Mouse (Mus musculus) skeletal muscle tissue, adult 2 months (tissue): ENCODE measurements around the gene 4933428G20Rik.
A peak's percentile ranks its signal among the peaks of the same experiment; 100 is the strongest.

Experiments
- DNase-seq: peaks from one replicate; pipeline ENCODE4 v3.0.0-alpha.2; 2012; ENCODE audit warnings: low read depth, low spot score

Gene 4933428G20Rik

DNA sequence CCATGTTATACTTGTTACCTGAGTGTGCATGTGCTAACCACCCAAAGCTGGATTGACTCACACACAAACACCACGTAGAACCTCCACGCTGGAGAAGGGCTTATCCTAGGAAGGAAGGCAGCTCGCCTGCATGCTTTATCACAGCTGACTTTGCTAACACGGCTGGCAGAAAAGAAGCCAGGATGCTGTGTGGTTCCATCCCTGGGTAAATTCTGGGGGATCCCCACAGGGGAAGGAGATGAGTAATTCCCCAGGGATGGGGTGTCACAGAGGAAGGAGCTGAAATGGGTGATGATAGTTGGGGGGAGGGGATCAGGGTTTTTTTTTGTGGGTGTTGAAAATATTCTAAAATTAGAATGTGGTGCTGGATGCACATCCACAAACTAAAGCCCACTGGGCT, 5.6 kb upstream of the 4933428G20Rik start:
- no peak for DNase-seq

DNA sequence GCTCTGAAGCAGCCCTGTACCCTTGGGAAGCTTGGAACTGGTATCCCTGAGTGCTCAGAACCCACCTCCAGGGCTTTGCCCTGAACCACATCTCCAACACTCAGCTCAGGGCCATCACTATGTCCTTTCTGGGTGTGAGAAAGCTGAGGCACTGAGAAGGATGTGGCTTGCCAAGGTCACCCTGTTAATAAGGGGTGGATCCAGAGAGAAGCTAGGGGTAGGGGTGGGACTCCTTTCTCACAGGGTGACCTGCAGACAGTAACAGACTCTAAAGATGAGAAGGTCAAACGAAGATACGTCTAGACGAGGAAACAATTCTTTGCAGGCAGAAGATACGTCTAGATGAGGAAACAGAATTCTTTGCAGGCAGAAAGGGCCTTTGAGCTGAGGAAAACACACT, 2.7 kb upstream of the 4933428G20Rik start:
- no peak for DNase-seq

DNA sequence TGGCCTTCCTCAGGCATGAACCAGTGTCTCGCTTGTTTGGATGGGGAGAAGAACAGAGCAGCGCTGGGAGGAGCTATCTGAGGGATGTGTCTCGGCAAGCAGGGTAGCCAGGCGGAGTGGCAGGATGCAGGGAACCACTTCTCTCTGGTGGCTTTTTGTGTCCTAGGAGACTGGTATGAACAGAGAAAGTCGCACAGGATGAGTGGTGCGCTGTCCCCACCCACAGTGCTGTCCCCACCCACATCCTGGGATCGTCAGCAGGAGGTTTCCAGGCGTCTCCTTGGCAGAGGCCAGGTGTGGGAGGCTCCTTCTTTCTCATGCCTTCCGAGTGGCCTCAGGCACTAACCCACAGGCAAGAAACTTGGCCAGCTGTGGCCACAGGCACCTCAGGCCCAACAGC, 2.2 kb upstream of the 4933428G20Rik start:
- DNase-seq, result no peak

DNA sequence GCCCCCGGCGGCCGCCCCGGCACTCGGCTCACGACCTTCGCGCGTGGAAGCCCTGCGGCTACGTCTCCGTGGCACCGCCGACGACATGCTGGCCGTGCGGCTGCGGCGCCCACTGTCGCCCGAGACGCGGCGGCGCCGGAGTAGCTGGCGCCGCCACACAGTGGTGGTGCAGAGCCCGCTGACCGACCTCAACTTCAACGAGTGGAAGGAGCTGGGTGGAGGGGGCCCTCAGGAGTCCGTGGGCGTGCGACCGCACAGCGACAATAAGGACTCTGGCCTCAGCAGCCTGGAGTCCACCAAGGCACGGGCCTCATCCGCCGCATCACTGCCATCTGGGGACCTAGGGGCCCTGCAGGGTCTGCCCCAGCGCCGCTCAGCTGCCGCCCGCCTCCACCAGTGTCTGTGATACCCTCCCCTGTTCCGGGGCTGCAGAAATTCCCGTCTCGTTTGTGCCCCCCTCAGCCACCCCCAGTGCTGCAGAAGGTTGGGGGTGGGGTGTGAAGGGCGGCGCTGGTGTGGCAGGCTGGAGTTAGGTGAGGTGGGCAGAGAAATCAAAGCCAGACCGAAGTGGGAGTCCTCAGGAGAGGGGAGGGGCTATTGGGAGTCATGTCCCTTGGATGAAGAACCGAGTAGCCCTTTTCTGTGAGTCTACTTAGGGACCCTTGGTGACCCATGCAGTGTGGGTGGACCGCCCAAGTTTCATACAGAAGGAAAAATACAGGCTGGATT, 744 bp upstream of the 4933428G20Rik start:
- no peak for DNase-seq

DNA sequence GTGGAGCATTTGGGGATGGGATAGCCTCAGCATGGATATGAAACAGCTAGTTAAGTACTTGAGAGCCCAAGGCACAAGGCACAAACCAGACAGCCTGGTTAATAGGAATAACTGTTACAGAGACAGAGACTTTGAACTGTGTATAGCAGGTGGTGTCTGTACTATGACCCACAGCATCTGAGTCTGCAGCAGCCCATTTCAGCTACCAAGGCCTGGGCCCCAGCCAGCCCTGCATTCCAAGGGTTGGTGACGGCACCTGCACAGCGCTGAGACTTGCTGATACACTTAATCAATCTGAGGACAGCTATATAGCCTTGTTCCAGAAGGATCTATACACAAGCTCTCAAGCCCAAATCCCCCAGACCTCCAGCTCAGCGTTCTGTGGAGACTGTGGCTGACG, 2.6 kb downstream of the 4933428G20Rik start:
- no peak for DNase-seq

DNA sequence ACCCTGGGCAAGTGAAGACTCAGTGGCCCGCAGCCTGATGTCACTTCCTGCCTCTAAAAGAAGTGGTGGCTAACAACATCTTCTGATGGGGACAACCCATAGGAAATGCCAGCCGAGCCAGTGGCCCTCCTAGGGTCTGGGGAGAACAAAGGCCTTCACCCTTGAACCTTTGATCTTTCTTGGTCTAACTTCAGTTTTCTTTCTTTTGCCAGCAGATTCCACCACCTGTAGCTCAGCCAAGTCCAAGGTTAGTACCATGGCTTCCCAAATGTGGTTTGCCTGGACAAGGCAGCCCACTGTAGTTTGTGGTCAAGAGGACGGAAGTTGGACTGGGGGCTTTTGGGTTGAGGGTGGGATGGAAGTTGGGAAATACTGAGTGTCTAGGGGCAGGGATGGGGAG, 7.3 kb downstream of the 4933428G20Rik start:
- DNase-seq, result no peak

DNA sequence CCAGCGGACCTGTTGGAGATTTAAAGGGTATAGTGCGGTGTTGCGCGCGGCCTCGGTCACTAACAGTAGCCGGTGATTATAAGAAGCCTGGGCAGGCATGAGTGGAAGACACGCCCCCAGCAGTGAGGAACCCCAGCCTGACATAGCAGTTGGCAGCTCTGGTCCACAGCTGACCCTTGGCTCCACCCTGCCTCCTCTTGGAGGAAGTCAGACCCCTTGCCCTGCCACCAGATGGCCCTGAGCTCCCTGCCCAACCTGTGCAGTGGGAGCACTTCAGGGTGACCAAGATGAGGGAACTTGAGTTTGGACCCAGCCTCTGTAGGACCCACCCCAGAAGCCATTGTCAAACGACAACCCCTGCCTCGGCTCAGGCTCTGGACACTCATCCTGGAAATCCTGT, 8.5 kb downstream of the 4933428G20Rik start:
- no peak for DNase-seq

DNA sequence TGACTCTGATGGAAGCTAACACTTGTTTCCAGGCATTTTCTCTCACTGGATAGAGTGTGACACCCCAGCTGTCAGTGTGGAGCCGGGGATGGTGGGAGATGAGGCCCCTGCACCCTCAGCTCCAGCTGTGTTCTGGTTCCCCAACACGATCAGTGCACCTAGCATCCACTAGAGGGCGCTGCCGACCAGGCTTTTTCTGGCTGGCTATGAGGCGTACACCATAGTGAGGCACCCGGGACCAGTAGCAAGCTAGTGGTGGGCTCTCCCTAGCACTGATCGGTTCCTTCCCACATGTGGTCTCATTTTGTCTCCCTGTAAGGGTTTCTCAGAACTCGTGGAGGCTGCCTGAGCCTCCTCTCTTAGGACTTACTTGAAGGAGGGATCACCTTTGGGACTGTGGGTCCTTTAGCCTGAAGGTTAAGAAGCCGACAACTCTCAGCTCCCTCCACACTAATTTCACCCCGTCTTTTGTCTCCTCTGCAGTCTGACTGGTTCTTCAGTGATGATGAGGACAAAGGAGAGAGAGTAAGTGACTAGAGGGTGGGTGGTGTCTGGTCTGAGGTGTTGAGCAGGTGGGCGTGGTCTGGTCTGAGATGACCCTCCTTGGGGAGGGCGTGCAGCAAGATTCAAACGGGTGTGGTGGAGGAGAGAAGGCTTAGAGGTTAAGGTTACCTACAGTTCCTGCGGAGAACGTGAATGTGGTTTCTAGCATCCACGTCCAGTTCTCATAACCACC, 10.4 kb downstream of the 4933428G20Rik start:
- peak; percentile 40 for DNase-seq

DNA sequence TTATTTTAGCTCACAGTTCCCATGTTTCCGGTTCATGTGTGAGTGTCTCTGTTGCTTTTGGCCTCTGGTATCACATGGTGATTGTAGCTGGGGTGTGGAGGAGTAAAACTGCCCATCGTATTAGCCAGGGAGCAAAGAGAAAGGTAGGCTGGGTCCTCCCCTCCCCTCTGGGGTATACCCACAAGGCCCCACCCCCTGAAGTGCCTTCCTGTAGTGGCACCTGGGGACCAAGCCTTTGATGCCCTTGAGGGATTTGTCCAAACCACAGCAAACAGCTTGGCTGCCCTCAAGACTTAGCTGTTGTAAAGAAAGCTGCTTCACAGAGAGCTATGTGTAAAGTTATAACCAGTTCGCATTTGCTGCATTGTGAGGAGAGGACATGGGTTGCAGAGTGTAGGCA, 12.5 kb downstream of the 4933428G20Rik start:
- DNase-seq, result no peak

DNA sequence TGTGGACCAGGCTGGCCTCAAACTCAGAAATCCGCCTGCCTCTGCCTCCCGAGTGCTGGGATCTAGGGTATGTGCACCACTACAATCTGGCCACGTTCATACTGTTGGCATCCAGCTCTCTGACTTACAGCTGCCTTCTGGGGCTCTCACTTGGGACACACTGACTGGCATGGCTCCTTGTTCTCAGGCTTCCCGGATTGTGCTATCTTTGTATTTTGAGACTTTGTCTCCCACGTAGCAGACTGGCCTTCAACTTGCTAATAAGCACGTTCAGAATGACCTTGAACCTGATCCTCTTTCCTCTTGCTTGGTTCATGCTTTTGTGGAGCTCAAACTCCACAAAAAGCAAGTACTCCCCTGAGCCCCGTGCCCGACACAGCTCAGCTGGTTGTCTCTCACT, 14.5 kb downstream of the 4933428G20Rik start:
- DNase-seq, result no peak

DNA sequence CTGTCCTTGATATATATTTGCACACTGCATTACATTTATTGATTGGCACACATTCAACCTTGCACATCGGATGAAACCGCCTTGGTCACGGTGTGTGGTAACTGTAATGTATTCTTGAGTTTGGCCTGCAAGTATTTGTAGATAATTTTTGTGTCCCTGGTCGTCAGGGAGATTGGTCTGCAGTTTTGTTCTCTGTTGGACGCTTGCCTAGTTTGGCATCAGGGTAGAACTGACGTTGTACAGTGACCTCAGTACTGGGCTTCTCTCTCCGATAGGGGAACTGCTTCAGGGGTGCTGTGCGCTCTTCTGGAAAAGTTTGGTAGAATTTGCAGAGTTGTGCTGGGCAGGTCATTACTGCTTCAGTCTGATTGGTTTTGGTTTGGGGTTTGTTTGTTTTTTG, 20.3 kb downstream of the 4933428G20Rik start:
- DNase-seq, result peak; percentile 38

DNA sequence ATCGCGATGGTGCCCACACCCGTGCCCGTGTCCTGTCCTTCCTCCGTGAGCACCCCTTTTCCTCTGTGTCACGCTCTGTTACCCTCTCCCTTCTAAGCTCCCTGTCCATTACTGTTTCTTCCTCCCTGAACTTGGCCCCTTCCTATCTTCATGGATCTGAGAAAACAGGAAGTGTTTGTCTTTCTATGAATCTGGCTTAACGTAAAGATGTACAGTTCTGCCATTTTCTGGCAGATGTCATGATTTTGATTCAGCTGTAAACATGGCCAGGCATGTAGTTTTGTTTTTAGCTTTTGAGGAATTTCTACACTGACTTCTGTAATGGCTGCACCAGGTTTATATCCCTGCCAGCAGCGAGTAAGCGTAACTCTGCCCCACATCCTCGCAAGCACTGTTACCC, 21.1 kb downstream of the 4933428G20Rik start:
- DNase-seq, result no peak

DNA sequence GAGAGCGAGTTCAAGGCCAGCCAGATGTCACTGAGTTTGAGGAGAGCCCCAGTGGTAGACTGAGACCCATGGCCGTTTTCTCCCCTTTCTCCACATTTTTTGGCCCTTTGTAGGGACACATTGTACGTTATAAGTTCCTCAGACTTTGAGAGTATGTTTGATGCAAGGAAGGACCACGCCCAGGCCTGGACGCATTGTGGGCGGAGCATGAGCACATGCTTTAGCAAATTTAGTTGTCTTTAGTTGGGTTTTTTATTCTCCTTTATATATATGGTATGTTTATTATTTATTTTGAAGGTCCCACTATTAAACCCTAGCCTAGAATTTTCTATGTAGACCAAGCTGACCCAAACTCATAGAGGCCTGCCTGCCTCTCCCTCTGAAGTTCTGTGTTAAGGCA, 21.8 kb downstream of the 4933428G20Rik start:
- DNase-seq, result no peak

DNA sequence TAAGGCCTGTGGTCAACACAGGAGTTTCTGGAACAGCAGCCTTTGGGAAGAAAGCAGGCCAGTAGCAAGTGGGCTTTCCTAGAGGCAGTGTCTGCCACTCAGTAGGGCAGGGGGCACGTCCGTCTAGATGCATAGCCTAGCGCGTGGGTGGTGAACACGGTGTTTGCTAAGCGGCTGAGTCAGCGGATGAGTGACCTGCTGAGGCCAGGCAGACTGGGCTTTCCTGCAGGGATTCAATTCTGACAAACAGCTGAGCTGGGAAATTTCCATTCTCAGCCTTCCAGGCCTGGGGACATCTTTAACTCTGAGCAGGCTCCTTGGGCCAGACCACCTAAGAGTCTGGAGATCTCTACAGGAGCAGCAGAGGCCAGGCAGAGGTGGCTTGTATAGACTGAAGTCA, 22.7 kb downstream of the 4933428G20Rik start:
- no peak for DNase-seq

DNA sequence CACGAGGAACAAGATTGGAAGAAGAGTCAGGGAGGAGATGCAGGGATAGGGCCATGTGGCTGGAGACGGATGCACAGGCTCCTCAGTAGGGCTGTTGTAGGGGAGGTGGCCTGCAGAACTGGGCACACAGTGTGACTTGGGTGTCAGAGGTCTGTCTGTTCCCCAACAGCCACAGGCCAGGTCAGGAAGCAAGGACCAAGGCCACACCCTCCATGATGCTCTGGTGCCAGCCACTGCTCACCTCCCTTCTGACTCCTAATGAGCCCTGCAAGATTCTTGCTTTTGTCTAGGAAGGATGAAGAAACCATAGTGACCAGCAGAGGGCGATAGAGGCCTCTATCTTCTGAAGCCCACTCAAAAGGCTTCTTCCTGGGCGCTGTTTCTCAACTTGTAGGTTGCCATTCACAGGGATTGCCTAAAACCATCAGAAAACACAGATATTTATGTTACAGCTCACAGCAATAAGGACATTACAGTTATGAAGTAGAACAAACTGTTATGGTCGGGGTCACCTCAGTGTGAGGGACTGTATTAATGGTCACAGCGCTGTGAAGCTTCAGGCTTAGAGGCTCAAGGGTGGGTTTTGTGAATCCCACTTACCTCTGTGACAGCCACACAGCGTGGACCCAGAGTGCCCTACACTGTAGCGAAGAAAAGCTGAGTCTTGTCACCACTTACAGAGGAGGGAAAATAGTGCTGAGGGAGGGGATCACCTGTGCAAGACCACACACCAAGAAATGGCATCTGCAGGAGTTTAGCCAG, 23.6 kb downstream of the 4933428G20Rik start:
- DNase-seq, result peak; percentile 33

DNA sequence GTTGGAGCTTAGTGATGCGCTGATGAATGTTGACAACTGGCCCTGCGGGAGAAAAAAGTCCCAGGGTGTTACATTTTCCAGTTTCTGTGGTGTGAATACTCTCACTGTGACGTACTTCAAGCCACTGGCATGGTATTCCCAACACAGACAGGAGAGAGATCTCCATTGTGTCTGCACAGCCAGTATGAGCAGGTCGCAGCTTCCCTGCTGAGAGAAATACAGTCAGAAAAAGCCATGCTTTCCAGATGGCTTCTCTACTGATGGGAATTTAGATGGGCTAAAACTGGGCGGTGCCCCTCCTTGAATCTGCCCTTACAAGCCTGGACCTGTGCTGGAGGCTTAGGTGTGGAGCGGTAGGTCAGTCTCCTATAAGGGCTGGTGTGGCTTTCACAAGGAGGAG, 28.9 kb downstream of the 4933428G20Rik start:
- no peak for DNase-seq

DNA sequence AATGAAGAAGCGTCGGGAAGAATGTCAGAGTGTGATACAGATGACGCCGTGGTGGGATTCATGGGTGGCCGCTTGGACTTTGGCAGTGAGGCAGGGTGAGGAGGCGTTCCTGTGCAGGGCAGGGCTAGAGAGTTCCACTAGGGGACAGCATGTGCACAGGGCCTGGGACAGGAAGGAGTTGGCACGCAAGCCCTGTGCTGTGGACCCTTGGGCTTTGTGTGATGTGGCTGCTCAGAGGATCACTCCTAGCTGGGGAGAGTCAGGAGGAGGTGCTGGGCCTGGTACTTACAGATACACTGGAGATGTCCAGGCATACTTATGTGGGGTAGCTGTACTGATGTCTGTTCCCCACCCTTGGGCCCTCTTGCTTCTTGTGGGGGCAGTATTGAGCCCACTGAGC, 30.3 kb downstream of the 4933428G20Rik start:
- no peak for DNase-seq

DNA sequence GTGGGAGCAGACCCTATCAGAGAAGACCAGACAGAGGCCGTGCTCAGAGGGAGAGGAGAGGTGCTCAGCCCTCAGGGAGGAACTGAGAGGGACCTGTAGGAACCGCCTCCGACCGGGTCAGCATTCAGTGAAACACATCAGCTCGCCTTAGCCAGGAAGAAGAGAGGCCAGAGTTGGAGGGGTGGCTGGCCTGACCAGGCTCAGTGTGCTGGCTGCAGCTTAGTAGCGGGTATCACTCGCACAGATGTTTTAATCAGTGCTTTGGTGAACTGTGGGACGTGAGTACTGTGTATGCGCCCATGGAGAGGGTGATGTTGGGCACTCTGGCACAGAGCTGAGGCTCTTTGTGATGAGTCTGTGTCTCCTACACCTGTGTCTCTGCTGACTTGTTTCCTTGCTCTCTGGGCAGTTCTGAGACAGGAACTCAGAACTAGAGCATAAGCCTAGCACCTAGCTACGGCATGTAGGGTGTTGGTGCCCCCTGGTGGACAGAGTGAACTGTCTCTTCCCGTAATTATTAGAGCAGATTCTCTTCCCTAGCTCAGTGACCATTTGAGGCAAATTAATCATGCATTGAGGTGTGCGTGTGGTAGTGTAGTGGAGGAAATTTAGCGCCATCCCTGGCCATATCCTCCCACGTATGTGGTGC, 31.4 kb downstream of the 4933428G20Rik start:
- peak; percentile 78 for DNase-seq

DNA sequence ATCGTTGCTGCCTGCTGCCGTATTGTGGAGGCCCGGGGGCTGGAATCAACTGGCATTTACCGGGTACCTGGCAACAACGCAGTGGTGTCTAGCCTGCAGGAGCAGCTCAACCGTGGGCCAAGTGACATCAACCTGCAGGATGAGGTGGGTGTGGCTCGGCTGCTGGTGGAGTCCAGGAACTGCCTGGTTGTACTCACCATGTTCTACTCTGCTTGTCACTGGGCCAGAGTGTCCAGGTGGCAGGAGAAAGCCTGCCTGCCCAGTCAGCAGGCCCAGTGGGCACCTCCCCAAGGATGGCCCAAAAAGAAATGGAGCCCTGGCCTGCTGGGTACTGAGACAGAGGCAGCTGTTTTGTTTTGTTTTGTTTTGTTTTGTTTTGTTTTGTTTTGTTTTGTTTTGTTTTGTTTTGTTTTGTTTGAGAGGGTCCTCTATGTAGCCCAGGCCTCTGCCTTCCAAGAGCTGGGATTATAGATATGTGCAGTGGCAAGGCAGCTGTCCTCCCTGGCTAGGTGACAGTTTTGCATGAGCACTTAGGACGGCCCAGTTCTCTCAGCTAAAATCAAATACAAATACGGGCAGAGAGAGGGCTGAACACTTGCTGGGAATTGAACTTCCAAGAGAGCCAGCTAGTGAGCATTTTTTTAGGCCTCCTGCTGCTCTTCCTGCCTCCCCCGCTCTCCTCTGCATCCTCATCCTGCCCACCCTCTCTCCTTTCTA, 33.5 kb downstream of the 4933428G20Rik start:
- DNase-seq, result peak; percentile 44

DNA sequence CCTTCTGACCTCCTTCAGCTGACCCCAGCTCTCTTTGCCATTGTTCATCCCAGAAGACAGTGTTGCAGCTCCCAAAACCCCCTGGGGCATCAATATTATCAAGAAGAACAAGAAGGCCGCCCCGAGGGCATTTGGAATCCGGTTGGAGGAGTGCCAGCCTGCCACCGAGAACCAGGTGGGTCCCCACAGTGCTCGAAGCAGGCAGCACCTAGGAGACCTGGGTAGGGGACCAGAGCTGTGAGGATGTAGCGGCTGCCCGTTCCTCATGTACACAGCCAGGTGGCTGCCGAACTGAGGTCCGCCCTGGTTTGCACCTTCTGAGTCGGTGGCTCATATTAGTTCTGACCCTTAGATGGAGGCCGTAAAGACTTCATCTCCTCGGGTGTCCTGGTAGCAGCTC, 34.2 kb downstream of the 4933428G20Rik start:
- DNase-seq, result no peak

DNA sequence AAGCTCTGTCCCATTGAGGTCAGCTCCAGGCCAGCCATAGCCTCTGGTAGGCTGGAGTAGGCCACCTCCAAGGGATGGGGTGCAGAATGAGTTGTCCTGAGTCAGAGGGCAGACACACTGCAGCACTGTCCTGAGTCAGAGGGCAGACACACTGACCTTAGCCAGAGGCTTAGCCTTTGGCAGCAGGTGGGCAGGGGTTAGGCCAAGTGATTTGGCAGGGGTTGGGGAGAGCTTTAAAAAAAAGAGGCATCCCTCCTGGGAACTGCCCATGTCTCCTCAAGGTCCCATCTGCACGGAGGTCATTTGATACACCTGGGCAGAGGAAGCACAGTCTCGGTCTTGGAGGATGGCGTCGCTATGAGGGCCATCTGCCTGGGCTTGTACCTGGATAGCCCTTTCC, 36.1 kb downstream of the 4933428G20Rik start:
- peak; percentile 68 for DNase-seq
